Mouse (Mus musculus) ES-Bruce4 (cell line): ENCODE measurements around the gene Slc39a10.
"Not testable (repeated sequence)": the region's sequence is repeated elsewhere in the genome, so short reads cannot be mapped to it uniquely, and the experiment has no call there.

Experiments
- CTCF ChIP-seq: IDR thresholded peaks from one replicate; pipeline ENCODE4 v1.8.1; 2011; ENCODE audit warnings: low read depth, low read length
- EP300 ChIP-seq: IDR thresholded peaks from 2 replicates; pipeline ENCODE4 v1.6.1; 2011; ENCODE audit warnings: low read depth, low read length; ENCODE audit not compliant: insufficient read depth
- POLR2A ChIP-seq: IDR thresholded peaks from one replicate; pipeline ENCODE4 v1.8.1; 2011; ENCODE audit warnings: low read length; ENCODE audit not compliant: insufficient read depth

- TF ChIP-seq CTCF, result peak; percentile 6
- TF ChIP-seq EP300, POLR2A: not testable (repeated sequence)
Measured at GRCm38 (mm10) chr1:46769318-46769717, 123.3 kb downstream of the Slc39a10 start.
